Mouse (Mus musculus) MEL (cell line): ENCODE data around the gene Slc30a4. TPM values are rescaled to one million over a fixed set of nuclear protein-coding genes. Genes with fewer than 3 reads are reported as not detected.

ENCODE experiments used
- DNase-seq: peaks from one replicate; pipeline ENCODE4 v3.0.0; 2011; ENCODE audit warnings: low read depth, low spot score
- H3K27ac ChIP-seq: 2 replicates; pipeline ENCODE4 v1.5.1; 2012; ENCODE audit warnings: low read depth, mild to moderate bottlenecking, control low read depth, low read length, moderate library complexity; ENCODE audit not compliant: control insufficient read depth
- H3K27me3 ChIP-seq, 2 experiments: fragments of 150-350 bp in 1 of 2; sonication (generic) in 1 of 2; 2 replicates each; pipeline ENCODE4 v1.6.1; 2012; ENCODE audit warnings: low read length in 2 of 2, mild to moderate bottlenecking in 2 of 2, improper control_type of control experiment in 1 of 2, moderate library complexity in 1 of 2; ENCODE audit not compliant: insufficient read depth in 2 of 2, control insufficient read depth in 1 of 2
- H3K36me3 ChIP-seq, 2 experiments: 2 replicates each; pipeline ENCODE4 v1.6.1; 2012 to 2014; ENCODE audit warnings: low read length in 2 of 2, improper control_type of control experiment in 1 of 2, inconsistent platforms in 1 of 2, mild to moderate bottlenecking in 1 of 2; ENCODE audit not compliant: insufficient read depth in 2 of 2, control insufficient read depth in 1 of 2
- H3K4me1 ChIP-seq, 2 experiments: fragments of 150-350 bp in 1 of 2; sonication (generic) in 1 of 2; 2 replicates each; pipeline ENCODE4 v1.6.1; 2012; ENCODE audit warnings: low read length in 2 of 2, improper control_type of control experiment in 1 of 2, mild to moderate bottlenecking in 1 of 2; ENCODE audit not compliant: insufficient read depth in 2 of 2, control insufficient read depth in 1 of 2
- H3K4me3 ChIP-seq, 2 experiments: fragments of 150-350 bp in 1 of 2; sonication (generic) in 1 of 2; 2 replicates each; pipeline ENCODE4 v1.5.1; 2012; ENCODE audit warnings: low read depth in 2 of 2, low read length in 2 of 2, mild to moderate bottlenecking in 2 of 2, moderate library complexity in 2 of 2, control low read depth in 1 of 2, improper control_type of control experiment in 1 of 2; ENCODE audit not compliant: control insufficient read depth in 1 of 2, insufficient read depth in 1 of 2
- H3K79me2 ChIP-seq: 2 replicates; pipeline ENCODE4 v1.6.1; 2012; ENCODE audit warnings: mild to moderate bottlenecking, low read length, moderate library complexity; ENCODE audit not compliant: control insufficient read depth, poor library complexity, insufficient read depth
- H3K9ac ChIP-seq: 2 replicates; pipeline ENCODE4 v1.6.1; 2012; ENCODE audit warnings: low read depth, mild to moderate bottlenecking, control low read depth, low read length, moderate library complexity; ENCODE audit not compliant: control insufficient read depth, poor library complexity, severe bottlenecking
- H3K9me3 ChIP-seq: fragments of 150-350 bp; sonication (generic); replicated peaks from 2 replicates; pipeline ENCODE4 v1.6.1; 2012; ENCODE audit warnings: mild to moderate bottlenecking, low read length, improper control_type of control experiment, moderate library complexity; ENCODE audit not compliant: insufficient read depth
- CHD2 ChIP-seq: IDR thresholded peaks from 2 replicates; pipeline ENCODE4 v1.6.1; 2011; ENCODE audit warnings: low read length, improper control_type of control experiment
- CTCF ChIP-seq, 3 experiments: IDR thresholded peaks in 2 of 3; conservative IDR thresholded peaks in 1 of 3; 2 replicates each; pipeline ENCODE4 v1.5.1; 2011 to 2012; ENCODE audit warnings: low read length in 3 of 3, low read depth in 2 of 3, mild to moderate bottlenecking in 2 of 3, improper control_type of control experiment in 1 of 3, inconsistent platforms in 1 of 3, mixed read lengths in 1 of 3, moderate library complexity in 1 of 3; ENCODE audit not compliant: control insufficient read depth in 1 of 3, insufficient read depth in 1 of 3, poor library complexity in 1 of 3, severe bottlenecking in 1 of 3
- E2F4 ChIP-seq: IDR thresholded peaks from 2 replicates; pipeline ENCODE4 v1.6.1; 2011; ENCODE audit warnings: low read depth, low read length, improper control_type of control experiment, borderline replicate concordance
- EP300 ChIP-seq, 2 experiments: IDR thresholded peaks; 2 replicates each; pipeline ENCODE4 v1.6.1; 2011; ENCODE audit warnings: improper control_type of control experiment in 2 of 2, low read length in 2 of 2, low read depth in 1 of 2, mild to moderate bottlenecking in 1 of 2
- ETS1 ChIP-seq: IDR thresholded peaks from 2 replicates; pipeline ENCODE4 v1.6.1; 2012; ENCODE audit warnings: low read depth, mild to moderate bottlenecking, inconsistent platforms, low read length, improper control_type of control experiment, moderate library complexity
- GATA1 ChIP-seq: IDR thresholded peaks from 2 replicates; pipeline ENCODE4 v1.6.1; 2011; ENCODE audit warnings: low read depth, low read length, improper control_type of control experiment
- HCFC1 ChIP-seq: IDR thresholded peaks from 2 replicates; pipeline ENCODE4 v1.6.1; 2012; ENCODE audit warnings: low read depth, mild to moderate bottlenecking, inconsistent platforms, low read length, improper control_type of control experiment, moderate library complexity
- JUND ChIP-seq: IDR thresholded peaks from 2 replicates; pipeline ENCODE4 v1.6.1; 2011; ENCODE audit warnings: low read depth, mild to moderate bottlenecking, improper control_type of control experiment, low read length
- MAFK ChIP-seq: IDR thresholded peaks from 2 replicates; pipeline ENCODE4 v1.6.1; 2011; ENCODE audit warnings: low read depth, mild to moderate bottlenecking, low read length, improper control_type of control experiment, borderline replicate concordance
- MAX ChIP-seq: IDR thresholded peaks from 2 replicates; pipeline ENCODE4 v1.6.1; 2011; ENCODE audit warnings: low read length, improper control_type of control experiment
- MEF2A ChIP-seq: IDR thresholded peaks from 2 replicates; pipeline ENCODE4 v1.6.1; 2014; ENCODE audit warnings: low read depth, mild to moderate bottlenecking, inconsistent platforms, low read length, improper control_type of control experiment; ENCODE audit not compliant: poor library complexity, insufficient replicate concordance, severe bottlenecking; ENCODE audit errors: extremely low read depth
- MXI1 ChIP-seq: IDR thresholded peaks from 2 replicates; pipeline ENCODE4 v1.6.1; 2011; ENCODE audit warnings: mild to moderate bottlenecking, low read depth, low read length, improper control_type of control experiment
- MYB ChIP-seq: IDR thresholded peaks from 2 replicates; pipeline ENCODE4 v1.6.1; 2011; ENCODE audit warnings: mild to moderate bottlenecking, low read depth, low read length, improper control_type of control experiment
- MYC ChIP-seq: IDR thresholded peaks from 2 replicates; pipeline ENCODE4 v1.6.1; 2011; ENCODE audit warnings: low read depth, mild to moderate bottlenecking, low read length, improper control_type of control experiment, moderate library complexity
- NELFE ChIP-seq: IDR thresholded peaks from 2 replicates; pipeline ENCODE4 v1.6.1; 2011; ENCODE audit warnings: low read depth, low read length, improper control_type of control experiment
- NRF1 ChIP-seq: IDR thresholded peaks from 2 replicates; pipeline ENCODE4 v1.6.1; 2014; ENCODE audit warnings: low read depth, mild to moderate bottlenecking, inconsistent platforms, low read length, improper control_type of control experiment, moderate library complexity; ENCODE audit not compliant: poor library complexity, insufficient read depth, severe bottlenecking
- POLR2AphosphoS5 ChIP-seq: IDR thresholded peaks from 2 replicates; pipeline ENCODE4 v1.6.1; 2012; ENCODE audit warnings: low read depth, borderline replicate concordance, mild to moderate bottlenecking, inconsistent platforms, low read length, moderate library complexity, mixed read lengths
- RAD21 ChIP-seq: IDR thresholded peaks from 2 replicates; pipeline ENCODE4 v1.6.1; 2011; ENCODE audit warnings: mild to moderate bottlenecking, low read depth, low read length, improper control_type of control experiment
- SIN3A ChIP-seq: IDR thresholded peaks from 2 replicates; pipeline ENCODE4 v1.6.1; 2012; ENCODE audit warnings: low read length, improper control_type of control experiment, inconsistent platforms
- SMC3 ChIP-seq: IDR thresholded peaks from 2 replicates; pipeline ENCODE4 v1.6.1; 2011; ENCODE audit warnings: low read depth, low read length, improper control_type of control experiment
- TAL1 ChIP-seq: IDR thresholded peaks from 2 replicates; pipeline ENCODE4 v1.6.1; 2012; ENCODE audit warnings: mild to moderate bottlenecking, inconsistent platforms, low read length, moderate library complexity, mixed read lengths
- TBP ChIP-seq: IDR thresholded peaks from 2 replicates; pipeline ENCODE4 v1.8.0; 2011; ENCODE audit warnings: low read depth, low read length, improper control_type of control experiment
- UBTF ChIP-seq: IDR thresholded peaks from 2 replicates; pipeline ENCODE4 v1.6.1; 2012; ENCODE audit warnings: low read depth, mild to moderate bottlenecking, inconsistent platforms, low read length, improper control_type of control experiment, moderate library complexity, borderline replicate concordance; ENCODE audit not compliant: insufficient read depth
- USF1 ChIP-seq: IDR thresholded peaks from 2 replicates; pipeline ENCODE4 v1.6.1; 2014; ENCODE audit warnings: low read depth, mild to moderate bottlenecking, inconsistent platforms, low read length, improper control_type of control experiment, moderate library complexity
- USF2 ChIP-seq, 2 experiments: IDR thresholded peaks; 2 replicates each; pipeline ENCODE4 v1.6.1; 2011 to 2012; ENCODE audit warnings: improper control_type of control experiment in 2 of 2, low read length in 2 of 2, borderline replicate concordance in 1 of 2, inconsistent platforms in 1 of 2, low read depth in 1 of 2, mild to moderate bottlenecking in 1 of 2; ENCODE audit not compliant: insufficient read depth in 1 of 2
- ZC3H11A ChIP-seq: IDR thresholded peaks from 2 replicates; pipeline ENCODE4 v1.6.1; 2012; ENCODE audit warnings: low read depth, mild to moderate bottlenecking, inconsistent platforms, low read length, improper control_type of control experiment
- ZNF384 ChIP-seq: IDR thresholded peaks from 2 replicates; pipeline ENCODE4 v1.6.1; 2012; ENCODE audit warnings: low read depth, mild to moderate bottlenecking, inconsistent platforms, low read length, improper control_type of control experiment
- polyA plus RNA-seq, 2 experiments: library from polyadenylated mRNA; stranded (reverse) in 1 of 2; unstranded in 1 of 2; fragments of >175 nt in 1 of 2; fragments of >200 nt in 1 of 2; gene quantifications; 2 replicates each; pipeline versions ENCODE4 v1.2.1 to v1.2.4; 2012; ENCODE audit warnings: low replicate concordance in 2 of 2, low read depth in 1 of 2; ENCODE audit not compliant: insufficient read length in 2 of 2, insufficient read depth in 1 of 2, missing spikeins in 1 of 2
- total RNA-seq: library from RNA; depleted of rRNA; stranded (reverse); fragments of 300-350 nt; gene quantifications from 2 replicates; pipeline ENCODE4 v1.2.3, GENCODE M21; 2012

Slc30a4 gene
- total and polyA plus RNA-seq, 3 experiments, result not detected

DNA sequence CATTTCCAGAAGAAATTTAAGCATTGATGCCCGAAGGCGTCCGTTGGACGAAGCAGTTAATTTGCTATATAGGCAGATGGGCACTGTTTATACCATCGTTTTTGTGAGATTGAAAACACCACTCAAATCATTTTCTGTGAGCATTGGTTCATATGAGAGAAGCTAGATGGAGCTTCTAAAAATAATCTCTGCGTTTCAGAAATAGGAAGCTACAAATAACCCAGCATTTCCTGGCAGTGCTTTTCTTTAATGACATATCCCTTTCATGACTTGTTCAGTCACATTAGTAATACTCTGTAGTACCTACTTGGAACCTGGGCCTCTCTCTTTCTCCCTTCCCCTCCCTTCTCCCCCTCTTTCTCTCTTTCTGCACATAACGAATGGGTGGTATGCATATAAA is 36.6 kb upstream of the Slc30a4 start:
- Histone ChIP-seq H3K79me2 (peaks cover 7% of the 10 kb centered on the region), H3K27me3 (peaks cover 0 to 2% of the 10 kb centered on the region in 2 experiments; a peak in 2 of 4 replicates), H3K36me3 (peaks cover 0 to 4% of the 10 kb centered on the region in 2 experiments; a peak in 2 of 4 replicates), H3K4me3 (peak overlapping the region; percentile 57 to 92), H3K4me1 (peaks cover 0 to 4% of the 10 kb centered on the region in 2 experiments; a peak in 1 of 4 replicates), H3K9ac (peak overlapping the region; percentile 79), H3K9me3 (no peaks in the 10 kb centered on the region), H3K27ac (peak overlapping the region; percentile 5; the same call in 1 of the 2 replicates)
- TF ChIP-seq CHD2 (no peak), CTCF (IDR thresholded peaks at IDR 0.05 in 2 of 3, conservative IDR thresholded peaks at IDR 0.05 in 1 of 3; ENCODE audit: control insufficient read depth in 1 of 3, insufficient read depth in 1 of 3, low read depth in 2 of 3, low read length in 3 of 3, poor library complexity in 1 of 3, severe bottlenecking in 1 of 3) (peak in 1 of 3 experiments; percentile 5; a peak in 1 of 6 replicates)
- peak; percentile 48 for DNase-seq

- peak within 1 kb of the TSS; percentile 45 for H3K27ac ChIP-seq
- H3K27me3 ChIP-seq, result peaks cover 0 to 2% of the 10 kb centered on the region in 2 experiments; a peak in 2 of 4 replicates
- H3K4me1 ChIP-seq, result peaks cover 0 to 4% of the 10 kb centered on the region in 2 experiments; a peak in 1 of 4 replicates
- peaks cover 7% of the 10 kb centered on the region for H3K79me2 ChIP-seq
- H3K9ac ChIP-seq, result peak within 1 kb of the TSS; percentile 79
- no peaks in the 10 kb centered on the region for H3K9me3 ChIP-seq
- H3K36me3 ChIP-seq, result peaks cover 0 to 4% of the 10 kb centered on the region in 2 experiments; a peak in 2 of 4 replicates
- DNase-seq, result peak; percentile 96
- H3K4me3 ChIP-seq, result peak within 1 kb of the TSS; percentile 69 to 92
- TF ChIP-seq HCFC1 (peak; percentile 88), ETS1 (0 out of 2 replicates have a peak, but pooled peaks have one; percentile 28), E2F4 (no peak), JUND (no peak), CTCF (IDR thresholded peaks at IDR 0.05 in 2 of 3, conservative IDR thresholded peaks at IDR 0.05 in 1 of 3; ENCODE audit: control insufficient read depth in 1 of 3, insufficient read depth in 1 of 3, low read depth in 2 of 3, low read length in 3 of 3, poor library complexity in 1 of 3, severe bottlenecking in 1 of 3) (no peak), TAL1 (no peak), SMC3 (no peak), NRF1 (peak; percentile 68), MAFK (no peak), MYC (peak; percentile 91), UBTF (no peak), USF2 (IDR thresholded peaks at IDR 0.05; ENCODE audit: borderline replicate concordance in 1 of 2, insufficient read depth in 1 of 2, low read depth in 1 of 2, low read length in 2 of 2) (no peak), SIN3A (peak; percentile 83), CHD2 (no peak), MAX (peak; percentile 39; the same call in 1 of the 2 replicates), MXI1 (peak; percentile 69; the same call in 1 of the 2 replicates), MEF2A (no peak), TBP (peak; percentile 59), ZC3H11A (no peak), RAD21 (no peak), EP300 (IDR thresholded peaks at IDR 0.05; ENCODE audit: low read depth in 1 of 2, low read length in 2 of 2) (no peak; a peak in 1 of 4 replicates), ZNF384 (0 out of 2 replicates have a peak, but pooled peaks have one; percentile 19), POLR2AphosphoS5 (no peak), MYB (no peak), NELFE (peak; percentile 71), USF1 (no peak), GATA1 (0 out of 2 replicates have a peak, but pooled peaks have one; percentile 2)
Observed at GRCm38 (mm10) chr2:122737894-122738830, 35.7 kb upstream of the Slc30a4 start, which contains the start of gene Bloc1s6. TSS of gene Bloc1s6 (plus strand) at chr2:122738503.
